Mouse (Mus musculus): ENCODE results near the gene Sdc4. TPM values are rescaled to one million over a fixed set of nuclear protein-coding genes. Genes with fewer than 3 reads are reported as not detected.

Gene Sdc4
- 17.7 TPM for polyA plus RNA-seq (2017; shearing (Covaris generic))

DNA sequence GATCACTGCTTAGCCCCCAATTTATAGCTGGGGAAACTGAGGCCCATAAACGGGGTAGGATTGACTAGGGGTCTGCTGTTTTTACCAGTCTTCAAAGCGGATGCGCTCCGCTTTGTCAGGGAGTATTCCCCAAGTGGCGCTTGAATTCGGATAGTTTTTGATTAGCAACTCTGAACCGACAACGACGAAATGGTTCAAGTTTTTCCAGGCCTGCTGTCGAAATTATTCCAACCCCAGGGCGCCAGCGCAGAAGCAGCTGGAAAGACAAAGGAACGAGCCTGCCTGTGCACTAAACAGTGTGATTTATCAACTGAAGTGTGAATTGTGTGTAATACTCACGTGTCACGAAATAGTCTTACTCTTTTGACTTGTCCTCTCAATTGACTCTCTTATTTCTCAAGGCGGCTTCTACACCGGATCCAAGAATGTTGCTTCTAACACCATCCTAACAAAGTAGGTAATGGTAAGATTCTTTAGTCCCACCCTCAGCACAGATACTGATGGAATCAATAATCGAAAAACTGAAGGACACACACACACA, at the start of gene Sdc4:
Gene Sdc4 (minus strand): TSS at position 428 of the 541 bp plus-strand sequence.

DNA sequence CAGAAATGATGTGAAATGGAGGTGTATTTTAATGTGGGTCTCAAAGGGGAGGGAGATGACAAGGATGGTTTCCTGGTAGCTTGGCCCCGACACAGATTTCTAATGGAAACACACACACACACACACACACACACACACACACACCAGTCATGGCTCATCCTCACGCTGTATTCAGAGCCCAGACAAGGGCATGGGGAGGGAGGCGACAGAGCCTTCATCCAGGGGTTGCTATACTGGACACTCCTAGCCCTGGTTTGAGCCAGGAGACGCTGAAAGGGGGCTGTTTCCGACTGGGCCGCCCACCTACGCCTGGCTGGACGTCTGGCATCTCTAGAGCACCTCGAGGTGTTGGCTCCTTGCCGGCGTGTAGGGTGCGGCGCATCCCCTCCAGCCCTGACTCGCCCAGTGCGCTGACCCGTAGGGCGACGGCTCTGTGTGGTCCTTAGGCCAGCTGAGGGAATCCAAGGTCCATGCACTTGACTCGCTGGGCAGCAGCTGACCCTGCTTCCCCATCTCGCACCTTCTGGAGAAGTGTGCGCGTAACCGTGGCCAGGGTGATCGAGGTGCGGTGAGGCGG, 42.1 kb upstream of the Sdc4 start, which contains the start of gene Dbndd2:
Gene Dbndd2 (plus strand): TSS at position 426 of the 577 bp plus-strand sequence.

DNA sequence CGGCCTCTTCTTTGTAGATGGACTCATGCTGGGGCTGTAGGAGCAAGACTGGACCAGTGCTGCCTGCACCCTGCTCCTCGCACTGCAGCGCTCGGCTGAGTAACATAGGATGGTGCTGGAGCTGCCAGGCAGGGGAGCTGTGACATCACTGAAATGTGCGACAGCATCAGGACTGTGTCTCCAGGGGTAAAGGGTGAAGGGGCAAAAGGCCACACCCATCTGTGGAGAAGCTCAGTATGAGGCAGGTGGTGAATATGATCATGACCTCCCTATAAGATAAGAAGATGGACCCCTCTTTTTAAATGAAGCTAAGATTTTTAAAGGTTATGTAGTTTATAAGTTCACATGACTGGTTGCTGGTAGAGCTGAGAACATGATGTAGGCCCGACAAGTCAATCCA, 29.9 kb upstream of the Sdc4 start, which contains the start of gene Trp53tg5:
Gene Trp53tg5 (minus strand): TSS at position 101 of the 400 bp plus-strand sequence.

DNA sequence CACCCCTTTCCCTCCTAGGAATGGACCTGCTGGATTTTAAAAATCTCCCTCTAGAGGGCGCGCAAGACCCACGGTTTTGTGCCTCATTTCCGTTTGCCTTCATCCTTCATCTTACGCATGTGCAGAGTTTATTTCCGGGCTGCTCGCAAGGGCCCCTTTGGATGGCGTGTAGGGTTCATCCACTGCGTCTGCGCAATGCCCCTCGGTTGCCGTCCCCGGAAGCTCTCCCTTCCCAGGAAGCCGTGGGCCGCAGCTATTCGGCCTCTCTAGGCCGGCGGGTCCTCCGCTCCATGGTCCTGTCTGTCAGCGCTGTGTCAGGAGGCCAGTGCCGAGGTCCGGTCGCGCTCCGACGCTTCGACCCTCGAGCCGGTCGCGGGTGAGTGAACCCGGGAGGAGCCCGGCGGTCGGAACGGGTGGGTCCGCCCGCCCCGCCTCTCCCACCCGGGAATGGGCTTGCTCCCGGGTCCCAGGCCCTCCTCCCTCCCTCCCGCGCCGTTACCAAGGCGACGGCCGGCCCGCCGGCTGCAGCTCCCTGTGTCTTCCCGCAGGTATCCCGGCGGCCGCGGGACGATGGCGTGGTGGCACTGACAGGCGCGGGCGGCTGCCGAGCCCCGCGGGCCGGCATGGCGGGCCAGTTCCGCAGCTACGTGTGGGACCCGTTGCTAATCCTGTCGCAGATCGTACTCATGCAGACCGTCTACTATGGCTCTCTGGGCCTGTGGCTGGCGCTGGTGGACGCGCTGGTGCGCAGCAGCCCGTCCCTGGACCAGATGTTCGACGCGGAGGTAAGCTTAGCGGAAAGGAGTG, 17.3 kb upstream of the Sdc4 start, which contains the start of gene Gm20458:
Gene Gm20458 (plus strand): TSS at position 223 of the 807 bp plus-strand sequence.

DNA sequence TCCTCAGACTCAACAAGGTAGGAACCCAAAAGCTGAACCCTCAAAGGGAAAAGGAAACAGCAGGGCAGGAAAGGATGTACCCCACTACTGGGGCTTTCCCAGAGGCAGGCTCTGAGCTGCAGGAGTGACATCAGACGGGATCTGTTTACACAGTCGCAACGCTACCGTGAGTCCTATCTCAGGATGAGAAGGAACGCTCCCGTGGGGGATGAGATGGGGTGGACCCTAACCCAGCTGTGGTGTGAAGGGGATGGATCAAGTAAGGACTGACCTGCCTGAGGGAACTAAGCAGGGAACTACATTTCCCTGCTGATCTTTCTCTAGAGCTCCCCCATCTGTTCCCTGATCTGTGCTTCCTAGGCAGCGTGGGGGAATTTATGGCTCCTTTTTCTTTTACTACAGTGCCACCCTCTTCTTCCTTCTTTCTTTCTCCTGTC, 13.2 kb upstream of the Sdc4 start, which contains the start of gene Sys1:
Gene Sys1 (plus strand): TSS at position 101 of the 437 bp plus-strand sequence.

DNA sequence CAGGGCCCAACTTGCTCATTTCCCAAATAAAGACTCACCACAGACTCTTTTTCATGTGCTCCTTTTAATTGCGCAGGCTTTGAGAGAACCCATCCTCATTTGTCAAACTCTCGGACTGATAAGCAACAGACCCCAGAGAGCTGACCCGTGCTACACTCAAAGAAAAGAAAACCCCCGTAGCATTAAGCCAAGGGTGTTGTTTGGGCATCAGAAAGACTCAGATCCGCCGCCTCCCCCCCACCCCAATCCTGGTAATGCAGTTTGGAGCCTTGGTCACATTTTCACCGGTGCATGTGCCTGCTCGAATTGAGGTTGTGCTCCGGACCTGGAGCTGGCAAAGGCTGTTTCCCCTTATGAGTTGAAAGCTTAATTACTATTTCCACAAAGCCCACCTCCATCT, 38.6 kb downstream of the Sdc4 start, which contains the start of gene Matn4:
Gene Matn4 (minus strand): TSS at position 101 of the 400 bp plus-strand sequence.

DNA sequence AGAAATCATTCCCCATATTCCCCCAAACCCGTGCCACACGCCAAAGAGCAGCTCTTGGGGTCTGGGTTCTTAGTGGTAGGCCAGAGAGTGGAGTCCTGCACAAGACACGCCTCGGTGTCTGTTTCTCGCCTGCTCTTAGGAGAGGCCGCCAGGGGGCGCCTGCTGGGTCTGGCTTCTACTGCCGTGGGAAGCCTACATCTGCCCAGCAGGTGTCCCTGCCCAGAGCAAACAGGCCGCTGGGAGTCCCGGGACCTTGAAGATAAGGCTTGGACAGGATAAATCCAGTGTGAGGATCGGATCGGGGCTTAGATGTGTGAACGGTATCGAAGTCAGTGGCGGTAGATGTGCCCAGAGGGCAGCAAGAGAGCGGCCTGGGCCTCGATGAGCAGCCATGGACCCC, 40.8 kb downstream of the Sdc4 start, which contains the start of gene Rbpjl:
Gene Rbpjl (plus strand): TSS at position 236 of the 400 bp plus-strand sequence.

DNA sequence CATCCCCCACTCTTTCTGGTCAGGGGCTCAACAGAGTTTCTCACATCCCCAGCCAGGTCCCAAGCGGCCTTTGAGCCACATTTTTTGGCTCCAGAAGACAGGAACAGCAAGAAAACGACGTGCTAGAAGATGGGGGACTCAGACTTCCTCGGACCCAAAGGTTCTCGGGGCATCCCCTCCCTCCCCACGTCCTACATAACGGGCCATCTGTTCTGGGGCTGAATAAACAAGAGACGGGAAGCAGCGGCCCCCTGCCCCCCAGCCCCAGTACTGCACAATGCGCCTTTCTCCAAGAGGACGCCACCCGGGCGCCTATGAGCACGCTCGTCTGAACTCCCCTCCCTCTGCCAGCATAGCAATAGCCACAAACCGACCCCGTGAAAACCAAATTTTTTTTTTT, 54.7 kb downstream of the Sdc4 start, which contains the start of gene Slpi:
Gene Slpi (minus strand): TSS at position 76 of the 400 bp plus-strand sequence.

Other genes with a start within 250 kb of the Sdc4 start
- gene Wfdc15a, start 243.8 kb downstream of the Sdc4 start, polyA plus RNA-seq (2017; shearing (Covaris generic)): not detected
- gene Wfdc15b, start 222.2 kb downstream of the Sdc4 start, polyA plus RNA-seq (2017; shearing (Covaris generic)): not detected
- gene Svs2, start 205.4 kb downstream of the Sdc4 start, polyA plus RNA-seq (2017; shearing (Covaris generic)): not detected
- gene Svs3b, start 187.2 kb downstream of the Sdc4 start, polyA plus RNA-seq (2017; shearing (Covaris generic)): not detected
- not detected for gene Svs4, start 165.4 kb downstream of the Sdc4 start, polyA plus RNA-seq (2017; shearing (Covaris generic))
- not detected for gene Svs3a, start 154.6 kb downstream of the Sdc4 start, polyA plus RNA-seq (2017; shearing (Covaris generic))
- not detected for gene Svs6, start 127.1 kb downstream of the Sdc4 start, polyA plus RNA-seq (2017; shearing (Covaris generic))
- not detected for gene Svs5, start 111.1 kb downstream of the Sdc4 start, polyA plus RNA-seq (2017; shearing (Covaris generic))
- gene Slpi, start 54.8 kb downstream of the Sdc4 start, polyA plus RNA-seq (2017; shearing (Covaris generic)): 4.8 TPM
- not detected for gene Rbpjl, start 40.7 kb downstream of the Sdc4 start, polyA plus RNA-seq (2017; shearing (Covaris generic))
- not detected for gene Matn4, start 38.7 kb downstream of the Sdc4 start, polyA plus RNA-seq (2017; shearing (Covaris generic))
- 97.5 TPM for gene Sys1, start 13.1 kb upstream of the Sdc4 start, polyA plus RNA-seq (2017; shearing (Covaris generic))
- gene Gm20458, start 17.1 kb upstream of the Sdc4 start, polyA plus RNA-seq (2017; shearing (Covaris generic)): 14.2 TPM
- gene Trp53tg5, start 29.8 kb upstream of the Sdc4 start, polyA plus RNA-seq (2017; shearing (Covaris generic)): 0.25 TPM
- 2.7 TPM for gene Dbndd2, start 42.2 kb upstream of the Sdc4 start, polyA plus RNA-seq (2017; shearing (Covaris generic))
- gene Pigt, start 53.6 kb upstream of the Sdc4 start, polyA plus RNA-seq (2017; shearing (Covaris generic)): 34.1 TPM
- gene Wfdc2, start 118.5 kb upstream of the Sdc4 start, polyA plus RNA-seq (2017; shearing (Covaris generic)): 6.7 TPM
- not detected for gene Spint3, start 129.6 kb upstream of the Sdc4 start, polyA plus RNA-seq (2017; shearing (Covaris generic))
- not detected for gene Wfdc6a, start 141.6 kb upstream of the Sdc4 start, polyA plus RNA-seq (2017; shearing (Covaris generic))
- gene Eppin, start 149.7 kb upstream of the Sdc4 start, polyA plus RNA-seq (2017; shearing (Covaris generic)): not detected
- gene Wfdc6b, start 169.6 kb upstream of the Sdc4 start, polyA plus RNA-seq (2017; shearing (Covaris generic)): not detected
- gene Wfdc8, start 169.7 kb upstream of the Sdc4 start, polyA plus RNA-seq (2017; shearing (Covaris generic)): not detected
- not detected for gene Wfdc16, start 194.9 kb upstream of the Sdc4 start, polyA plus RNA-seq (2017; shearing (Covaris generic))
- not detected for gene Wfdc10, start 212.2 kb upstream of the Sdc4 start, polyA plus RNA-seq (2017; shearing (Covaris generic))
- gene Wfdc9, start 212.7 kb upstream of the Sdc4 start, polyA plus RNA-seq (2017; shearing (Covaris generic)): not detected
- gene Wfdc11, start 230.2 kb upstream of the Sdc4 start, polyA plus RNA-seq (2017; shearing (Covaris generic)): not detected
- gene Wfdc13, start 241.2 kb upstream of the Sdc4 start, polyA plus RNA-seq (2017; shearing (Covaris generic)): not detected